Mouse (Mus musculus) adrenal gland, postnatal 25 days (tissue): ENCODE measurements at regions not wholly inside any gene's neighbourhood (a gene's known extent, or its start where the extent isn't known, plus 50 kb on each side); places are given as distances from the start of the nearest gene placed in this dataset.
A peak's percentile ranks its signal among the peaks of the same experiment; 100 is the strongest.

Experiments used
- DNase-seq: peaks from one replicate; pipeline ENCODE4 v3.0.0; 2021; ENCODE audit warnings: mixed read lengths

DNA sequence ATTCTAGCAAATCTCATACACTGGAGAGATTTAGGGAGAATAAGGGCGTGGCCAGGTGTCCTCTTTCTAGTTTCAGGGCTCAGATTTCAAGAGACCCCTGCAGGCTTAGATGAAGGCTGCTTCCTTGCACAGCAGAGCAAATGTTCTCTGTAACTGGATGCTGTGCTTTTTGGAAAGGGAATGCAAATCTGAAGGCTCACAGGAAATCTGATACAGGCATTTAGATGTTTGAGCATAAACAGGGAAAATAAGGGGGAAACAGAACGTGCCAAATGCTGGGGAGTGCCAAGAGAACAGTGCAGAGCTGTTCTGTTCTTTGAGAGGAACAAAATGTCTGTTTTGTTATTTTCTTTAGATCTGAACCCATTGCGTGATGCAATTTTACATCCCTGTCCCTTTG, 161.0 kb upstream of the Samsn1 start:
- DNase-seq: no peak

DNA sequence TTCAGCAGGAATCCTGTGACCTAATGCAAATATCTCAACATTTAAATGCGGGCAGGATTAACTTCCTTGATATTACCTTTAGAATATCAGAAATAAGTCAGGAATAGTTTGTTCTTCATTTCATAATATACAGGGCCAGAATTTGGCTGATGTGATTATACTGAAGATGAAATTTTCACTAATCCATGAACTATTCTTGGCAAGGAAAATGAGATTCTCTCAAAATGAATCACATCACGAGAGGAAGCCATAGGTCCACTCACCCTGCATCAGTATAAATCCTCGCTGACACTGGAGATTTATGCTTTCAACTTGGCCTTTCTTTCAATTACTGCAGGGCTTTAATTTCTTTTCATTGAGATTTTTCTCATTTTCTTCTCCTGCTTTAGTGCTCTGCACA, 159.5 kb upstream of the Samsn1 start:
- DNase-seq: no peak

DNA sequence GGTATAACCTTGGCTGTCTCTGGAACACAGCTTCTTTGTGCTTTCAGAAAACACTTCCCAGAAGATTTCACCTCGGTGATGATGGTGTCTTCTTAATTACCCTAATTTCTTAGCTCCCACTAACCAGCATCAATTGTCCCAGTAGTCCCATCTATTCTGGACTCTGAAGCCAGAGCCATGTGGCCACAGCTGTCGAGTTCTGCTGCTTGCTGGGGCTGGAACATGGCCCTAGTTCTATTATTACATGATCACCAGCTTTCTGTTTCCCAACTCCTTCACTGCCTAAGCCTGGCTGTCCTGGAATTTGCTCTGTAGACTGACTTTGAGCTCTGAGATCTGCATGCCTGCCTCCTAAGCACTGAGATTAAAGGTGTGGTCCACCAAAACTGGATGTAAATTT, 145.6 kb upstream of the Samsn1 start:
- no peak for DNase-seq

DNA sequence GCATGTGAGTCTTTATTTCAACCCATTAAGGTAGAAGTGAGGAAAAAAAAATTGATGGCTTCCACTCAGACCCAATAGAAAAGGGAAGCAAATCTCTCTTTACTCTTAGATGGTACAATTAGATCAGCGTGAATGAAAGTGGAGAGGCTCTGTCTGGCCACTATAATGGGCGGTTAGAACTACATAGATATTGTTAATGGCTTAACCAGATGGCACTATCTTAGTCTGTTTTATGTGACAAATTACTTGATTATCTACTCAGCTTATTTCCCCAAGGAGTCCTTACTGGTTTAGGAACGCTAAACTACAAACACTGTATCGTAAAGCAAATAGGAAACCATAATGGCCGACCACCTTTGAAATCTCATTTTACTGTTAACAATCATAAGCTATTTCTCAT, 138.8 kb upstream of the Samsn1 start:
- DNase-seq: no peak

DNA sequence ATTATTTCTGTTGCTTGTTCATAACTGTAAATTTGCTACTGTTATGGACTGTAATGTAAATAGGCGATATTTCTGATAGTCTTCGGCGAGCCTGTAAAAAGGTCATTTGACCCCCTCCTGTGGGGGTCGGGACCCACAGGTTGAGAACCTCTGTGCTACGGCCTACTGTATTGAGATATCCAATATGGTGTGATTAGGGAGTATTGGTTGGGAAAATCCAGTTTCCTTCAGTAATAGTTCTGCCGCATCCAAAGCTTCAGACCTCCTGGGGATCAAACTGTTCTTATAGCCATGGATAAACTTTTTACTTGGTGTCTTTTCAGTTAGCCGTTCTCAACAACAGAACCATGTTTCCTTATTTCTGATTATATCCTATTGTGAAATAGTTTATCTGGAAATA, 136.5 kb upstream of the Samsn1 start:
- DNase-seq: no peak

DNA sequence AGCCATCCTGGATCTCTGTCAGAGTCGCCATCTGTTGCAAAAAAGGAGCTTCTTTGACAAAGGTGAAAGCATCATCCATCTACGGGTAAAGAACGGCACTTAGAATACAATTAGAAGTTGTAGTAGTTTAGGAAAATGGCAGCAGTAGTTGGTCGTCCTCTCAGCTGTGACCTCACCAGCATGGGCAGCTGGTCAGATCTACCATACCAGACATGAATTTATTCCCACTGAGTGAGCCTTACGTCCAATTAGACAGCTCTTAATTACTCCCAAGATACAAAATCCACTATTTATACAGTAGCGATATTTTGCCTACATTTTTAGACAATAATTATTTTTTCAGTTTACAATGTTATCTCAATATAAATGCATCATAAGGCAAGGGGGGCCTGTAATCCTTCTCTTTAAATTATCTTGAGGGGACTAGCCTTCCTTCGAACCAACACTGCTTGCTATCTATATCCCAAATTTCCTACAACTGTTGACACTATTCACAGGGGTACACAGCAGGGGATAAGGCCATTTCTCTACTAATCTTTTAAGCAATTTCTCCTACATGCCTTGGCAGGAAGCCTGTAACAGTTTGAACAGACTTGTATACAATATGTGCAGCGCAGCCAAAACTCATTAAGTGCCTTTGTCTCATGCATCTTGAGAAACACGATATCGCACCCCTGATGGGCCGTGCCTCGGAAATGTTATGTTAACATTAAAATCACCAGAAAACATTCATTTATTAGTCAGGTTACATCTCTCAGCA, 131.9 kb upstream of the Samsn1 start:
- no peak for DNase-seq

DNA sequence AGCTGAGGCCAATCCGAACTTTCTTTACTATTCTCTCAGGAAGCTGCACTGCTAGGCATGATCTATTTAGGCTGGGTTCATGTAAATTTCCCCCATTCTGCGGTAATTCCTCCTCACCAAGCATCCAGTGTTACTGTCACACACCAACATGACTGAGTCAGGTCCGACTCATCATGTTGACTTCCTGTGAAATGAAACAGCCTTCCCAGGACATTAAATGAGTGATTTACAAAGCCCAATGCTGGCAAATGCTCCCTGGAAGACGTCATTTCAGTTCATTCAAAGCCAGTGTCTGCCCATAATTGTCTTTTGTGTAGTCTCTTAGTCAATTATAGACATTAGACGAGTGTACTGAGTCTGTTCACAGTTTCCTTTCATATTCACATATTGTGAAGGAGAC, 127.5 kb upstream of the Samsn1 start:
- DNase-seq: no peak

DNA sequence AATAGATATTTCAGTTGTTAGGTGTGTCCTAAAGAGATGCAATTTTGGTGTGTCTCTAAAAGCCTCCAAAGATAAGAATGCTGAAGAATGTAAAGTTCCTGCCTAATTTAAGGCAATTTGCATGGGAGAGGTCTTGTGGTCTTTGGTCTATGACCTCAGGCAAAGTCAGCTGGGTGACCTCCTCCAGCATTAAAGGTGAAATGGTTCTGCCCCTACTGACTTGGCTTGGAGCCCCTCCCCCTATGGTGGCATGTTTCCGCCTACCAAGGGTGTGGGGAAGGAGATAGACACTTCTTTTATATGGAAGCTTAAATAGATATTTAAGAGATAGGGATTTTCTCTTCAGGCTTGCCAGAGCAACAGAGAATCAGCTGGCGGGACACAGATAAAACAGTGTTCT, 111.8 kb upstream of the Samsn1 start:
- DNase-seq: no peak

DNA sequence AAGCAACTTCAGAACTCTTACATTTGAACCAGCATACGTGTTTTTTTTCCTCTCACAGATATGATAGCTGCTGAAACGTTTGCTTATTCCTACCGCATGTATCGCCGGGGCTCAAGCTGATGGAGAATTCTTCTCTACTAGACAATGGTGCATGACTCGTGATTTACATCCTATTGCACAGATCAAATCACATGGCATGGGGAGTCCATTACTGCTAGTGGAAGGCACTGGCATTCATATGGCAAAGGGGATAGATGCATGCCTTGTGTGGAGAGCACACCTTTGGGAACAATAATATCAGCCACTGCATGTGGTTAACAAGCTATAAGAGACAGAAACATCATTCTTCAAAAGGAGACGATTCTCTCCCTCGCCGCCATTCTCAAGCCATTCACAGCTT, 108.4 kb upstream of the Samsn1 start:
- DNase-seq: no peak

DNA sequence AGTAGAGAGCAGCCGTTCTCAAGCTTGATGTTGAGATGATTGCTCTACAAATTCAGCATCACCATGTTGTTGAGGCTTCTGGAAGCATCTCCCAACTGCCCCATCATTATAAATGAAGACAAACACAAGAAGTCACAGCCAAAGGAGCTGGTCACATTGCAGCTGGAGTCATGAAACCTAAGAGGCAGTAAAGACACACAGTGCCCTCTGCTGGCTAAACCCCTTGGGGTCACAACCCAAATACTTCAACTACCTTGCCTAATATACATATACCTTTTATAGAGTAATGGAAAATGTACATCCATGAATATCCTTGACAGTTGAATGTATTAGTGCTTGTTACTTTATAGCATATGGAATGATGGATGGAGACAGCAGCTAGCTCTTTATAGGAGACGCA, 107.9 kb upstream of the Samsn1 start:
- peak; percentile 24 for DNase-seq

DNA sequence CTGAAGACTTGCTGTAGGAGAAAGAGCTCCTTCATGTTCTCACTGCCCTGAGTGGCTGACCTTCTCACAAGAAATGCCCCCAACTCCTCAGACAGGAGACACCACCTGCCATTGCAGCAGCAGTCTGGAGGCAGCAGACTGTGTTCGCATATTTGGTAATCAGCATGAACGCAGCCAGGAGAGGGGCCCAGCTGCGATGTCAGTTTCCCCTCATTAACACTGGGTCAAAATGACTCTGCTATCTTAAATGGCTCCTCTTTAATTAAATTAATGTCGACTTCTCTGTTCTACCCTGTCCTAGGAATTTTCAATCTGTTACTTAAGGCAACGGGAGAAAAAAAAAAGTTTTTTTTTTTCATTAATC, 100.9 kb upstream of the Samsn1 start:
- no peak for DNase-seq

DNA sequence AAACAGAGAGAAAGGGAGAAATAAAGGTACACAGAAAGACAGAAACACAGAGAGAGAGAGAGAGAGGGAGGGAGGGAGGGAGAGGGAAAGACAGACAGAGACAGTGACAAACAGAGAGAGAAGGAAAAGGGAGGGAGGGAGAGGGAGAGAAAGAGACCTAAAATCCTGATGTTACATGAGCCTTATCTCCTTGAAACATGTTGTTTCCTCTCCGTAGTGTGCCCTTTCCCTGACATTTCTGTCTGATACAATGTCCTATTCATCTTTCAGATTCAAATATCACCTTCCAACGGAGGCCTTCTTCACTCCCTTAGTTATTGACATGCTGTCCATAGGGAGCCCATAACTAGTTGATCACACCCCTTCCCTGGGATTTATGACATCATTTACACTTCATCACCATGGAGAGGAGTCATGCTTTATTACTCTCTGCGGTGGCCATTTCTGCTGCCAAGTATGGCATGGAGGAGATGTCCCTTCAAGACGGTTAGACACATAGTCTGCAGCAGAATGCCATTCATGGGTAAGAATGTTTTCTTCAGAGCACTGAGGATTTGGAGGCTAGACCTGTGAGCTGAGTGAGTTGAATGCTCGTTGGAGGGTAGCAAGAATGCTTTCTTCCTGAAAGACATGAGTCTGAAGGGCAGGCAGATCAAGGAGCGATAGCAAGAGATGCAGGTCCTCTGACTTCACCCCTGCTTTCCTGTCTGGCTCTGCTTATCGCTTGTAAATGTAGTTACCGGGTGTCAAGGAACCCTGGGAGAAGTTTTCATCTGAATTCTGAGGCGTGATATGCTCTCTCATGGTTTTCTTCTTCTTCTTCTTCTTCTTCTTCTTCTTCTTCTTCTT, 100.3 kb upstream of the Samsn1 start:
- no peak for DNase-seq

DNA sequence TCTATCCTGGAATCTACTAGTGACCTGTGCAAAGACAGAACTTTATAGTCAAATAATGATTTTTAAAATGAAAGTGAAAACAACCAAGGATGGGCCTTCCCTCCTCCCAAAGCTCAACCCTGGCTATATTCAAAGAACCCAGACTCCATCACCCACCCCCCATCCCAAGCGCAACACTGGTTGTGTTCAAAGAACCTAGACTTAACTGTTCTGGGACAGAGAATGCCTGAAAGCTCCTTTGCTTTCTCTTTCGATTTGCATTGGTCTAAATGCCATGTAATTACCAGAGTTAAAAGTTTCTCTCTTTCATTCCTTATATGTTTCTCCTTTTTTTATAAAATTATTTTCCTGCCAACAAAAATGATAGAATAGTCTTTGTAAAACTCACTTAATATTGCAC, 98.6 kb upstream of the Samsn1 start:
- no peak for DNase-seq

DNA sequence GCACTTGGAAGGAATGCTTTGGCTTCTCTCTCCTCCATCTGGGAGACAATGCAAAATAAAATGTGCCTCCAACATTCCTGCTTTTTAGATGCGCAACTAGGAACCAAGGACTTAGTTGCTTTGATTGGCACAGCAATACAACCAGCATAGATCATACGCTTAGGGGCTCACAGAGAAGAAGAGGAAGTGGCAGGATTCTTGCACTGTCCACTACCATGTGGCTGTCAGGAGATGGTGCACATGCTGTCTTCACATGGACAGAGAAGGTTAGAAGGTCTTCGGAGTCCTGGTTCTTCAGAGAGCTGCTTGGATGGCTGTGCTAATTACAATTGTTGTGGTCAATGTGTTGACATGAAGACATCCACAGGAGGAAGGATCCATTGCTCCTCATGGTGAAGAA, 88.3 kb upstream of the Samsn1 start:
- no peak for DNase-seq

DNA sequence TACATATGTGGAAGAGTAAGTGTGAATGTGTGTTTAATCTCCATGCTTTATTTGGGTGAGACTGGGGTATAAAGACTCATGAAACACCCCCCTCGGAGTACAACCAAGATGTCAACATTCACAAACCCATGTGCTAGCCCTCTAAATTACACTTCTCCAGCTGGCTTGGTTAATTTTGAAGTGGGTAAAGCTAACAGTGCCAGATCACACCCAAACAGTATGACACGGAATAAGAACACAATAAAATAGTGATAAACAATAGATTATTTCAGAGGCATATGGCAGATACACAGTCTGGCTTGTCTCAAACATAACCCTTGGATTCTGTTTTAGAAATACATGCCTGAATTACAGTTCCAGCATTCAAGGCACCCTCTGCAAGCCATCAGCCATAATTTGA, 86.4 kb upstream of the Samsn1 start:
- no peak for DNase-seq

DNA sequence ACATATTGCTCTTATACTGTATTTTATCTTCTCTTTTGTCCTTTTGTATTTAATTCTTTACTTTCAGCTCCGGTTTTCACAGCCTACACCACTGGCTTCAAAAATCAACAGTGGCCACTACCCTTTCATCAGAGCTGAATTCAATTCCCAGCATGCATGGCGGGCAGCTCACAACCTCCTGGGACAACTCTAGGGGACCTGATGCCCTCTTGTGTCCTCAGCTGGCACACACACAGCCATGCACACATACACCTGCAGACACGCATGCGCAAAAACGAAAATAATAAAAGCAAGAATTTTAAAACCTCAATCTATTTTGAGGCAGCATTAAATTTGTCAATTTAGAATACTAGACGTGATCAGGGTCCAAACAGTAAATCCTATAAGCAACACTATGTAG, 82.6 kb upstream of the Samsn1 start:
- no peak for DNase-seq

DNA sequence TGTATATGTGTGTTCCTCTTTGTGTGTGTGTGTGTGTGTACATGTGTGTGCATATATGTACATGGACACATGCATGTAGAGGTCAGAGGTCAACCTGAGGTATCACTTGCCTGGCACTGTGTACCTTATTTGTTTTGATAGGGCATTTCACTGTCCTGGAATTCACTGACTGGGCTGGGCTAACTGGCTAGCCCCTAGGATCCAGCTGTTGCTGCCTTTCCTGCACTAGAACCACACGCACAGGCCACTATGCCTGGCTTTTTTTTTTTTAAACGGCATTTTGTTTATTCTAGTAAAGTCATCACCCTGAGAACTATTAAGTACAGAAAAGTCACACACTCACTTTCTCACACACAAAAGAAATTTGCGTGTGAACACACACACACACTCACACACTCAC, 79.7 kb upstream of the Samsn1 start:
- DNase-seq: no peak

DNA sequence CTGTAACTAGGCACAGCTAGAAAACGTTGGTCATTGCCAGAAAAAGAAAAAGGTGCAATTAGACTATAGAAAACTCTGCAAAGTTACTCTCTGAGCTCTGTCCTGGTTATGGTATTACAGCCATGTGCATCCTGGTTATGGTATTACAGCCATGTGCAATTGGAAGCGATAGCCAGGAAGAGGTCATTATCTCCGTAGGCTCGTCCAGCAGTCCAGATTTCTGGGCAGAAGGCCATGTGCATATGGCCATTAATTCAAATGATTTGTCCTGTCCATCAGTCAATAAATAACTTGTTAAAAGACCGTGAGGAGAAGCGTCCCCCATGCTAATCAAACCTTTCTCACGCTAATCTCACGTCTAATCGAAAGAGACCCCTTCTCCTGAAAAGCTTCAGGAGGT, 75.7 kb upstream of the Samsn1 start:
- no peak for DNase-seq

DNA sequence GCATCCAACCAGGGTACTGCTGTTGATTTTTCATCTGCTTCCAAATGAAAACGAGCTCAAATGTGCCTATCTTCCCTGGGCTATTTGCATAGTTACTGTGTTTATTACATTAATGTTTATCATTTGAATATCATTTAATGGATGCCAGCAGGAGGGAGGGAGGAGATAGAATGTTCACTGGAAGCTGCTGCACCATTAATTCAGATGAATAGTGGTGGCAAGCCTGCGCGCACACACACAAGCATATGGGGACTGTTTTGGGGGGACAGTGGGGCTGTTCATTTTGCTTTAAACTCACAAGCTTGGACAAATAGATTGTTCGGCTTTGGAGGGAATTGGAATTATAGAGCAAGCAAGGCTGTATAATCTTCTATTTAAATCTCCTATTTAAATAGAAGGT, 74.3 kb upstream of the Samsn1 start:
- DNase-seq: no peak

DNA sequence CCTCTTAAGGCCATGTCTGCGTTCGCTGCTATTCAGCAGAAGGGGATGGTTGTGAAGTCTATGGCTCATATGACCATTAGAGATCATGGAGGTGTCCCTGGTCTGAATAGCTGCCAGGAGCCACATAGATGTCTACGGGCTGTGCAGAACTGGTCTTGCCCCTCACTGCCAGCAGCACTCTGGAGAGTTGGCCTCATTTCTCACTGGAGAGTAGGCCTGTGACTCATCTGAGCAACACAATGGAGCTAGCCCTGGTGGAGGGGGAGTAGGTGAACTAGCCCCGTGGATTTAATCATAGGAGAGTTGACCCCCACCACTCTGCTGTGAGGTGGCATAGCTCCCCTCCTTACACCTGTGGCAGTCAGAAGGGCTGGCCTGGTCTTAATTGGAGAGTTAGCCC, 63.3 kb upstream of the Samsn1 start:
- no peak for DNase-seq

DNA sequence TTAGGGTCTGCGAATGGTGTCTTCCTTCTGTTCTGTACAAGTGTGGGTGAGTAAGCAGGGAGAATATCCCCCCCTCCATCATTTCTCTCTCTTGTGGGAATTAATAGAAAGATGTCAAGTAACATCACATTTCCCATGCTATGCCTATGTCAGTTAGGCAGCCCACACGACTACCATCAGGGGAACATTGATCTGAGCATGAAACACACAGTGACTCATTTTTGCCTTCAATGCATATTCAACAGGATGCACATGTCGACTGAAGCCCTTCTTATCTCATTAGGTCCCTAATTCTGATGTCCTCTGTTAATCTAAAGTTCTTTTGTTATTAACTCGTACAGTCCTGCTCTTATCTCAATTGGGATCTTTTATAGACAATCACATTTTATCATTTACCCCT, 60.4 kb upstream of the Samsn1 start:
- DNase-seq: no peak

DNA sequence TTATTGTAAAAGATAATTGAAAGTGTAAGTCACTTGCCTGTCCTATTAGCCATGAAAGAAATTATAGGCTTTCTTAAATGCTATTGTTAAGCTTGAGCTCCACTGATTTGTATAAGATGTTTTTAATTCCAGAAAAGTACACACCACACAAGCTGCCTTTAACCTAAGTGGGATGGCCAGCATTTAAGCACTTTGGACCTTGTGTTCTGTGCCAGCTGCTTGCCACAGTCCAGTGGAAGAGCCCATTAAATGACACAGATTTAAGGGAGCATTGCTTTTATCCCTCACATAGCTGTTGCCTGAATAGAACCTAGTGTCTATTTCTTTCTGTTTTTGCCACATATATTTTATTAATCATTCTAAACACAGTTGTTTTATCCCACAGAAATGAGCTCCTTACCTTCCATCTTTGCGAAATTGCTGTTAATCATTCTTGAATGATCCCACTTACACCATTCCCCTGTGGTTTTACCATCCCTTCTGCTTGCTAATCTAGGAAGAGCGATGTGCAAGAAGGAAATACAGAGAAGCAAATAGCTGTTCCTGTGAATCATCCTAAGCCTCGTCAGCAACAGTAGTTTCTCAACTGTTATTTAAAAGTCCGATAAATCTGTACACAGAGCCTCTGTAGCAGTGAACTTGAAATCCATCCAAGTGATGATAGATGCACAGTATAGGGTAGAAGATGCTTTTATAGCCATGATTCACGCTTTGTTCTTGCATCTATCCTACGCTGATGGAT, 57.9 kb upstream of the Samsn1 start:
- DNase-seq: no peak

DNA sequence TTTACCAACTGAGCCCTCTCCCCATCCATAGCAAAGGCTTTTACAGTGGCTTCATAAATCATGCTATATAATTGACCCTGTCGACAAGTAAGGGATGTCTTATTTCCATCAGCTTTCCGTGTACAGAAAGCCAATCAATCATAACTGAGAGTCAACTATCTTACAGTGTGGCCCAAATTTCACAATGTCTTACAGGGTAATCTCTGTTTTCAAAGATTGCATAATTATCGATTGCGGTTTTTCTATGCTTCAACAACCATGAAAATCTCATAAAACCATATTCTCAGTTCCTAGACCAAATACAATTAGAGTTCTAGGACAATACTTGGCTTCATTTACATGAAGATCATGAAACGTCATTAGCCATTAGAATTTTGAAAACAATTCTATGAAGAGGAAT, 56.1 kb upstream of the Samsn1 start:
- no peak for DNase-seq

DNA sequence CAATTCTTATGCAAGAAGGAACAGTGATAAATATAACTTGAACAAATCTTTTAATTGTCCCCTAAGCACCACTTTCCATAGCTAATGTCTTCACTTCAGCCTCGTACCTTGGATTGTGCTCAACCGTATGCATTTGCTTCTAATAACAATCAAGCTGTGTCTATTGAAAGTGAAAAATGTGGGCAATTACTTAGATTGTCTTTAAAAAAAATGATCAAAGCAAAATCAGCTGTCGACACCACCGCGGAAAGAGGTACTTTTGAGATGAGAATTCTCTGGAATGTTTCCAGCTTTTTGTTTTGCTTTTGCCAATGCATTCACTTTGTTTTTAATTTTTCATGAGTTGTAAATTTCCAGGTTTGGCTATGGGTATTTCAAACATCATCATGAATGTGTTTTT, 54.1 kb upstream of the Samsn1 start:
- no peak for DNase-seq
